Mouse (Mus musculus): ENCODE results near the gene Tspan5. TPM values are rescaled to one million over a fixed set of nuclear protein-coding genes. Genes with fewer than 3 reads are reported as not detected.
A peak's percentile ranks its signal among the peaks of the same experiment; 100 is the strongest.

The Tspan5 gene
- polyA plus RNA-seq, 1 experiment from 2014 or later, result 11.5 TPM

GRCm38 (mm10) chr3:138889214-138889613 lies 147.2 kb downstream of the Tspan5 start:
- no peak overlapping the region for H3K9ac ChIP-seq (ENCODE audit: low read depth, low read length)
- WGBS, result 63% methylated on average over 4 of the region's 4 CpGs
- H3K27me3 ChIP-seq (replicated peaks; ENCODE audit: control insufficient read depth, insufficient read depth, low read length), result no peaks in the 10 kb centered on the region
- no peak overlapping the region for H3K4me2 ChIP-seq (ENCODE audit: low read depth, low read length)
- ATAC-seq, result no peak
- H3K36me3 ChIP-seq (ENCODE audit: control insufficient read depth, insufficient read depth, low read length), result no peaks in the 10 kb centered on the region
- H3K27ac ChIP-seq (ENCODE audit: low read length), result no peak overlapping the region
- no peaks in the 10 kb centered on the region for H3K9me3 ChIP-seq (ENCODE audit: control insufficient read depth, low read length)
- no peaks in the 10 kb centered on the region for H3K4me1 ChIP-seq (ENCODE audit: control insufficient read depth, insufficient read depth, low read length)
- H3K4me3 ChIP-seq (ENCODE audit: low read length), result no peak overlapping the region

GRCm38 (mm10) chr3:138889769-138890295 lies 147.8 kb downstream of the Tspan5 start:
- H3K27ac ChIP-seq (ENCODE audit: low read length), result no peak overlapping the region
- no peak for ATAC-seq
- no peaks in the 10 kb centered on the region for H3K9me3 ChIP-seq (ENCODE audit: control insufficient read depth, low read length)
- H3K4me1 ChIP-seq (ENCODE audit: control insufficient read depth, insufficient read depth, low read length), result no peaks in the 10 kb centered on the region
- 65% methylated on average over 10 of the region's 10 CpGs for WGBS
- H3K36me3 ChIP-seq (ENCODE audit: control insufficient read depth, insufficient read depth, low read length), result no peaks in the 10 kb centered on the region
- H3K9ac ChIP-seq (ENCODE audit: low read depth, low read length), result no peak overlapping the region
- no peak overlapping the region for H3K4me2 ChIP-seq (ENCODE audit: low read depth, low read length)
- no peak overlapping the region for H3K4me3 ChIP-seq (ENCODE audit: low read length)
- no peaks in the 10 kb centered on the region for H3K27me3 ChIP-seq (replicated peaks; ENCODE audit: control insufficient read depth, insufficient read depth, low read length)

GRCm38 (mm10) chr3:138893520-138893919 lies 151.5 kb downstream of the Tspan5 start:
- Histone ChIP-seq H3K9me3 (ENCODE audit: control insufficient read depth, low read length) (no peaks in the 10 kb centered on the region), H3K4me3 (ENCODE audit: low read length) (no peak overlapping the region), H3K4me1 (ENCODE audit: control insufficient read depth, insufficient read depth, low read length) (no peaks in the 10 kb centered on the region), H3K36me3 (ENCODE audit: control insufficient read depth, insufficient read depth, low read length) (no peaks in the 10 kb centered on the region), H3K4me2 (ENCODE audit: low read depth, low read length) (no peak overlapping the region), H3K27ac (ENCODE audit: low read length) (no peak overlapping the region), H3K27me3 (replicated peaks; ENCODE audit: control insufficient read depth, insufficient read depth, low read length) (no peaks in the 10 kb centered on the region), H3K9ac (ENCODE audit: low read depth, low read length) (no peak overlapping the region)
- 42% methylated on average over 5 of the region's 5 CpGs for WGBS
- ATAC-seq, result peak; percentile 64

GRCm38 (mm10) chr3:138897500-138897899 lies 155.5 kb downstream of the Tspan5 start:
- Histone ChIP-seq H3K4me1 (ENCODE audit: control insufficient read depth, insufficient read depth, low read length) (no peaks in the 10 kb centered on the region), H3K9me3 (ENCODE audit: control insufficient read depth, low read length) (no peaks in the 10 kb centered on the region), H3K4me2 (ENCODE audit: low read depth, low read length) (no peak overlapping the region), H3K36me3 (ENCODE audit: control insufficient read depth, insufficient read depth, low read length) (no peaks in the 10 kb centered on the region), H3K27me3 (replicated peaks; ENCODE audit: control insufficient read depth, insufficient read depth, low read length) (no peaks in the 10 kb centered on the region), H3K9ac (ENCODE audit: low read depth, low read length) (no peak overlapping the region), H3K27ac (ENCODE audit: low read length) (no peak overlapping the region), H3K4me3 (ENCODE audit: low read length) (no peak overlapping the region)
- 89% methylated on average over 11 of the region's 11 CpGs for WGBS
- ATAC-seq, result no peak

- H3K9me3 ChIP-seq (ENCODE audit: control insufficient read depth, low read length), result no peaks in the 10 kb centered on the region
- WGBS, result 94% methylated on average over 8 of the region's 8 CpGs
- ATAC-seq, result no peak
- H3K9ac ChIP-seq (ENCODE audit: low read depth, low read length), result no peak overlapping the region
- H3K4me1 ChIP-seq (ENCODE audit: control insufficient read depth, insufficient read depth, low read length), result no peaks in the 10 kb centered on the region
- H3K27me3 ChIP-seq (replicated peaks; ENCODE audit: control insufficient read depth, insufficient read depth, low read length), result no peaks in the 10 kb centered on the region
- H3K4me3 ChIP-seq (ENCODE audit: low read length), result no peak overlapping the region
- no peak overlapping the region for H3K4me2 ChIP-seq (ENCODE audit: low read depth, low read length)
- no peaks in the 10 kb centered on the region for H3K36me3 ChIP-seq (ENCODE audit: control insufficient read depth, insufficient read depth, low read length)
- H3K27ac ChIP-seq (ENCODE audit: low read length), result no peak overlapping the region
Observed at GRCm38 (mm10) chr3:138898055-138898454, 156.1 kb downstream of the Tspan5 start.

- 93% methylated on average over 9 of the region's 9 CpGs for WGBS
- H3K27ac ChIP-seq (ENCODE audit: low read length), result no peak overlapping the region
Observed at GRCm38 (mm10) chr3:138900571-138901141, 158.7 kb downstream of the Tspan5 start.

GRCm38 (mm10) chr3:138905678-138906077 lies 163.7 kb downstream of the Tspan5 start:
- Histone ChIP-seq H3K27me3 (replicated peaks; ENCODE audit: control insufficient read depth, insufficient read depth, low read length) (no peaks in the 10 kb centered on the region), H3K4me3 (ENCODE audit: low read length) (no peak overlapping the region), H3K9ac (ENCODE audit: low read depth, low read length) (no peak overlapping the region), H3K9me3 (ENCODE audit: control insufficient read depth, low read length) (no peaks in the 10 kb centered on the region), H3K36me3 (ENCODE audit: control insufficient read depth, insufficient read depth, low read length) (no peaks in the 10 kb centered on the region), H3K4me1 (ENCODE audit: control insufficient read depth, insufficient read depth, low read length) (no peaks in the 10 kb centered on the region), H3K27ac (ENCODE audit: low read length) (no peak overlapping the region), H3K4me2 (ENCODE audit: low read depth, low read length) (no peak overlapping the region)
- 60% methylated on average over 7 of the region's 7 CpGs for WGBS
- 0 out of 2 replicates have a peak, but pooled peaks have one; percentile 21 for ATAC-seq

More at GRCm38 (mm10) chr3:138900571-138901141, 158.7 kb downstream of the Tspan5 start:
- Histone ChIP-seq H3K9ac (ENCODE audit: low read depth, low read length) (no peak overlapping the region), H3K9me3 (ENCODE audit: control insufficient read depth, low read length) (no peaks in the 10 kb centered on the region), H3K36me3 (ENCODE audit: control insufficient read depth, insufficient read depth, low read length) (no peaks in the 10 kb centered on the region), H3K4me2 (ENCODE audit: low read depth, low read length) (no peak overlapping the region), H3K4me3 (ENCODE audit: low read length) (no peak overlapping the region), H3K4me1 (ENCODE audit: control insufficient read depth, insufficient read depth, low read length) (no peaks in the 10 kb centered on the region), H3K27me3 (replicated peaks; ENCODE audit: control insufficient read depth, insufficient read depth, low read length) (no peaks in the 10 kb centered on the region)
- no peak for ATAC-seq

- Histone ChIP-seq H3K4me1 (ENCODE audit: control insufficient read depth, insufficient read depth, low read length) (no peaks in the 10 kb centered on the region), H3K27me3 (replicated peaks; ENCODE audit: control insufficient read depth, insufficient read depth, low read length) (no peaks in the 10 kb centered on the region), H3K4me3 (ENCODE audit: low read length) (no peak overlapping the region), H3K36me3 (ENCODE audit: control insufficient read depth, insufficient read depth, low read length) (no peaks in the 10 kb centered on the region), H3K9ac (ENCODE audit: low read depth, low read length) (no peak overlapping the region), H3K27ac (ENCODE audit: low read length) (no peak overlapping the region), H3K4me2 (ENCODE audit: low read depth, low read length) (no peak overlapping the region), H3K9me3 (ENCODE audit: control insufficient read depth, low read length) (no peaks in the 10 kb centered on the region)
- peak; percentile 72 for ATAC-seq
- 31% methylated on average over 17 of the region's 17 CpGs for WGBS
Observed at GRCm38 (mm10) chr3:138906112-138906880, 164.3 kb downstream of the Tspan5 start.

- Histone ChIP-seq H3K4me2 (ENCODE audit: low read depth, low read length) (no peak overlapping the region), H3K9ac (ENCODE audit: low read depth, low read length) (no peak overlapping the region), H3K36me3 (ENCODE audit: control insufficient read depth, insufficient read depth, low read length) (no peaks in the 10 kb centered on the region), H3K4me3 (ENCODE audit: low read length) (no peak overlapping the region), H3K27me3 (replicated peaks; ENCODE audit: control insufficient read depth, insufficient read depth, low read length) (no peaks in the 10 kb centered on the region), H3K27ac (ENCODE audit: low read length) (no peak overlapping the region), H3K9me3 (ENCODE audit: control insufficient read depth, low read length) (no peaks in the 10 kb centered on the region), H3K4me1 (ENCODE audit: control insufficient read depth, insufficient read depth, low read length) (no peaks in the 10 kb centered on the region)
- 77% methylated on average over 2 of the region's 2 CpGs for WGBS
- no peak for ATAC-seq
Observed at GRCm38 (mm10) chr3:138909313-138909712, 167.3 kb downstream of the Tspan5 start.
